Mouse (Mus musculus) adrenal gland (tissue): ENCODE measurements at regions not wholly inside any gene's neighbourhood (a gene's known extent, or its start where the extent isn't known, plus 50 kb on each side); places are given as distances from the start of the nearest gene placed in this dataset.

Experiments
- intact Hi-C: fragments of 180-260 bp; cut with DNase I; formaldehyde crosslinking; loops from one replicate; pipeline ENCODE4 v1.15.1; 2025

GRCm38 (mm10) chr16:72152920-72153319 lies 155.2 kb upstream of the Robo1 start:
- intact Hi-C loops, result no loop called here

GRCm38 (mm10) chr16:72157913-72158312 lies 150.2 kb upstream of the Robo1 start:
- intact Hi-C loops, result no loop called here

GRCm38 (mm10) chr16:72159411-72159810 lies 148.7 kb upstream of the Robo1 start:
- intact Hi-C loops, result no loop called here

GRCm38 (mm10) chr16:72175727-72176126 lies 132.4 kb upstream of the Robo1 start:
- intact Hi-C loops, result no loop called here

GRCm38 (mm10) chr16:72194320-72194719 lies 113.8 kb upstream of the Robo1 start:
- intact Hi-C loops, result no loop called here

- intact Hi-C loops, result loop anchor here (2.0 to 10.0 kb wide), 3 partner anchors 137 to 969 kb away; no protein-coding TSS in a partner anchor
Measured at GRCm38 (mm10) chr16:72215360-72216013, 92.6 kb upstream of the Robo1 start.

- intact Hi-C loops, result loop anchor here (5.0 to 10.0 kb wide), 2 partner anchors 134 to 387 kb away; no protein-coding TSS in a partner anchor
Measured at GRCm38 (mm10) chr16:72218021-72218420, 90.1 kb upstream of the Robo1 start.

- intact Hi-C loops, result no loop called here
Measured at GRCm38 (mm10) chr16:72221912-72222502, 86.1 kb upstream of the Robo1 start.

- intact Hi-C loops, result no loop called here
Measured at GRCm38 (mm10) chr16:72223860-72224259, 84.2 kb upstream of the Robo1 start.

GRCm38 (mm10) chr16:72225157-72225880 lies 82.8 kb upstream of the Robo1 start:
- intact Hi-C loops, result no loop called here

GRCm38 (mm10) chr16:72234366-72234765 lies 73.7 kb upstream of the Robo1 start:
- intact Hi-C loops, result no loop called here

- intact Hi-C loops, result no loop called here
Measured at GRCm38 (mm10) chr16:72239631-72240030, 68.5 kb upstream of the Robo1 start.

GRCm38 (mm10) chr16:72256388-72256787 lies 51.7 kb upstream of the Robo1 start:
- intact Hi-C loops, result no loop called here
